Mouse (Mus musculus): Measurements from ENCODE around the gene Gm45062. TPM values are rescaled to one million over a fixed set of nuclear protein-coding genes. Genes with fewer than 3 reads are reported as not detected.

The Gm45062 gene
- total and polyA plus RNA-seq, 2 experiments from 2014 or later, result 2.5 to 8.1 TPM

- TF ChIP-seq CTCF (IDR thresholded peaks at IDR 0.05), result no peak
- H3K9me3 ChIP-seq (ENCODE audit: low read length), result no peaks in the 10 kb centered on the region
- ATAC-seq (ENCODE audit: low FRiP score), result no peak
- no peak overlapping the region for H3K27ac ChIP-seq (ENCODE audit: low read depth, low read length)
- H3K27me3 ChIP-seq (ENCODE audit: insufficient read depth, low read length), result no peaks in the 10 kb centered on the region
- H3K4me2 ChIP-seq (ENCODE audit: low read depth, low read length, poor library complexity, severe bottlenecking), result no peak overlapping the region
- WGBS, result 68% methylated on average over 7 of the region's 7 CpGs
- H3K9ac ChIP-seq (replicated peaks; ENCODE audit: low read length, poor library complexity, severe bottlenecking), result no peak overlapping the region
- no peak for DNase-seq (ENCODE audit: low spot score)
- no peak overlapping the region for H3K4me3 ChIP-seq (ENCODE audit: low read depth, low read length)
- H3K36me3 ChIP-seq (ENCODE audit: insufficient read depth, low read length), result no peaks in the 10 kb centered on the region
- H3K4me1 ChIP-seq (ENCODE audit: insufficient read depth, low read length), result no peaks in the 10 kb centered on the region
Measured at GRCm38 (mm10) chr6:8489266-8489665, 230.0 kb downstream of the Gm45062 start.

GRCm38 (mm10) chr6:8489938-8490585 is 230.8 kb downstream of the Gm45062 start:
- H3K36me3 ChIP-seq (ENCODE audit: insufficient read depth, low read length), result no peaks in the 10 kb centered on the region
- WGBS, result 70% methylated on average over 1 of the region's 1 CpGs
- H3K9me3 ChIP-seq (ENCODE audit: low read length), result no peaks in the 10 kb centered on the region
- H3K27me3 ChIP-seq (ENCODE audit: insufficient read depth, low read length), result no peaks in the 10 kb centered on the region
- ATAC-seq (ENCODE audit: low FRiP score) (no peak), DNase-seq (ENCODE audit: low spot score) (no peak)
- H3K4me1 ChIP-seq (ENCODE audit: insufficient read depth, low read length), result no peaks in the 10 kb centered on the region
- no peak overlapping the region for H3K9ac ChIP-seq (replicated peaks; ENCODE audit: low read length, poor library complexity, severe bottlenecking)
- H3K4me3 ChIP-seq (ENCODE audit: low read depth, low read length), result no peak overlapping the region
- no peak overlapping the region for H3K4me2 ChIP-seq (ENCODE audit: low read depth, low read length, poor library complexity, severe bottlenecking)
- no peak for TF ChIP-seq CTCF (IDR thresholded peaks at IDR 0.05)
- H3K27ac ChIP-seq (ENCODE audit: low read depth, low read length), result no peak overlapping the region

- ATAC-seq (ENCODE audit: low FRiP score), result no peak
- TF ChIP-seq CTCF (IDR thresholded peaks at IDR 0.05), result no peak
- Histone ChIP-seq H3K36me3 (ENCODE audit: insufficient read depth, low read length) (no peaks in the 10 kb centered on the region), H3K4me3 (ENCODE audit: low read depth, low read length) (no peak overlapping the region), H3K4me1 (ENCODE audit: insufficient read depth, low read length) (no peaks in the 10 kb centered on the region), H3K4me2 (ENCODE audit: low read depth, low read length, poor library complexity, severe bottlenecking) (no peak overlapping the region), H3K27me3 (ENCODE audit: insufficient read depth, low read length) (no peaks in the 10 kb centered on the region), H3K9me3 (ENCODE audit: low read length) (no peaks in the 10 kb centered on the region), H3K27ac (ENCODE audit: low read depth, low read length) (no peak overlapping the region), H3K9ac (replicated peaks; ENCODE audit: low read length, poor library complexity, severe bottlenecking) (no peak overlapping the region)
- DNase-seq (ENCODE audit: low spot score), result no peak
- WGBS, result 94% methylated on average over 3 of the region's 3 CpGs
Measured at GRCm38 (mm10) chr6:8492248-8492647, 233.0 kb downstream of the Gm45062 start.

- no peaks in the 10 kb centered on the region for H3K27me3 ChIP-seq (ENCODE audit: insufficient read depth, low read length)
- H3K36me3 ChIP-seq (ENCODE audit: insufficient read depth, low read length), result no peaks in the 10 kb centered on the region
- 0 out of 2 replicates have a peak, but pooled peaks cover 3% of the 10 kb centered on the region for H3K9me3 ChIP-seq (ENCODE audit: low read length)
- 88% methylated on average over 5 of the region's 5 CpGs for WGBS
- DNase-seq (ENCODE audit: low spot score) (no peak), ATAC-seq (ENCODE audit: low FRiP score) (no peak)
- H3K4me1 ChIP-seq (ENCODE audit: insufficient read depth, low read length), result no peaks in the 10 kb centered on the region
- no peak overlapping the region for H3K4me3 ChIP-seq (ENCODE audit: low read depth, low read length)
- no peak overlapping the region for H3K9ac ChIP-seq (replicated peaks; ENCODE audit: low read length, poor library complexity, severe bottlenecking)
- H3K4me2 ChIP-seq (ENCODE audit: low read depth, low read length, poor library complexity, severe bottlenecking), result no peak overlapping the region
- TF ChIP-seq CTCF (IDR thresholded peaks at IDR 0.05), result no peak
- no peak overlapping the region for H3K27ac ChIP-seq (ENCODE audit: low read depth, low read length)
Measured at GRCm38 (mm10) chr6:8495109-8495826, 236.0 kb downstream of the Gm45062 start.

GRCm38 (mm10) chr6:8495827-8496222 is 236.6 kb downstream of the Gm45062 start:
- Histone ChIP-seq H3K9me3 (ENCODE audit: low read length) (0 out of 2 replicates have a peak, but pooled peaks cover 3% of the 10 kb centered on the region), H3K4me2 (ENCODE audit: low read depth, low read length, poor library complexity, severe bottlenecking) (no peak overlapping the region), H3K4me1 (ENCODE audit: insufficient read depth, low read length) (no peaks in the 10 kb centered on the region), H3K4me3 (ENCODE audit: low read depth, low read length) (no peak overlapping the region), H3K27ac (ENCODE audit: low read depth, low read length) (no peak overlapping the region), H3K36me3 (ENCODE audit: insufficient read depth, low read length) (no peaks in the 10 kb centered on the region), H3K9ac (replicated peaks; ENCODE audit: low read length, poor library complexity, severe bottlenecking) (no peak overlapping the region), H3K27me3 (ENCODE audit: insufficient read depth, low read length) (no peaks in the 10 kb centered on the region)
- no peak for ATAC-seq (ENCODE audit: low FRiP score)
- DNase-seq (ENCODE audit: low spot score), result no peak
- no peak for TF ChIP-seq CTCF (IDR thresholded peaks at IDR 0.05)
- 92% methylated on average over 4 of the region's 4 CpGs for WGBS

GRCm38 (mm10) chr6:8497234-8497867 is 238.1 kb downstream of the Gm45062 start:
- ATAC-seq (ENCODE audit: low FRiP score) (no peak), DNase-seq (ENCODE audit: low spot score) (no peak)
- 0 out of 2 replicates have a peak, but pooled peaks cover 3% of the 10 kb centered on the region for H3K9me3 ChIP-seq (ENCODE audit: low read length)
- no peak overlapping the region for H3K4me2 ChIP-seq (ENCODE audit: low read depth, low read length, poor library complexity, severe bottlenecking)
- no peaks in the 10 kb centered on the region for H3K36me3 ChIP-seq (ENCODE audit: insufficient read depth, low read length)
- no peak overlapping the region for H3K4me3 ChIP-seq (ENCODE audit: low read depth, low read length)
- no peaks in the 10 kb centered on the region for H3K27me3 ChIP-seq (ENCODE audit: insufficient read depth, low read length)
- H3K4me1 ChIP-seq (ENCODE audit: insufficient read depth, low read length), result no peaks in the 10 kb centered on the region
- no peak overlapping the region for H3K27ac ChIP-seq (ENCODE audit: low read depth, low read length)
- WGBS, result 76% methylated on average over 6 of the region's 6 CpGs
- TF ChIP-seq CTCF (IDR thresholded peaks at IDR 0.05), result no peak
- H3K9ac ChIP-seq (replicated peaks; ENCODE audit: low read length, poor library complexity, severe bottlenecking), result no peak overlapping the region

Measured in midbrain, postnatal 0 days (tissue).